Mouse (Mus musculus) colon, adult 2 months (tissue): ENCODE results near the gene Henmt1. TPM values are rescaled to one million over a fixed set of nuclear protein-coding genes. Genes with fewer than 3 reads are reported as not detected.

Source experiments
- polyA plus RNA-seq: library from polyadenylated mRNA; depleted of rRNA; stranded (reverse); fragments of >200 nt; gene quantifications from 2 replicates; pipeline ENCODE4 v1.2.3, GENCODE M21; 2012; rRNA removed

Gene Henmt1
- 0.07 TPM in 1 of 2 replicates, not detected in the other for polyA plus RNA-seq

DNA sequence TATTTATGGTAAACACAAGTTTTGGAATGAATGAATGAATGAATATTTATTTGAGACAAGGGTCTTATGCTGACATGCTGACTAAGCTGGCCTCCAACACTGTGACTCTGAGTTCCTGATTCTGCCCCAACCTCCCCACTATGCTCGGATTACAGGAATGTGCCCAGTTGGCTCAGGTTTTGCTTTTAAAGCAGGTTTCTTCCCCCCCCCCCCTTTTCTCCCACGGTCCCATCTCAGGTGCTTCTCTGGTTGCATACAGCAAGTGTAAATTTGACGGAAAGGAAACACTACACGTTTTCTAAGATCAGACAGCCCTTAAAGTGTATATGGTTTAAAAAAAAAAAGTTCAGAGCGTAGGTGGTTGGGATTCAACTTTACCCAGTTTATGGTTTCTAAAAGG, at the start of gene Henmt1:
Henmt1 (plus strand) TSS at position 301 of the 400 bp plus-strand sequence.

DNA sequence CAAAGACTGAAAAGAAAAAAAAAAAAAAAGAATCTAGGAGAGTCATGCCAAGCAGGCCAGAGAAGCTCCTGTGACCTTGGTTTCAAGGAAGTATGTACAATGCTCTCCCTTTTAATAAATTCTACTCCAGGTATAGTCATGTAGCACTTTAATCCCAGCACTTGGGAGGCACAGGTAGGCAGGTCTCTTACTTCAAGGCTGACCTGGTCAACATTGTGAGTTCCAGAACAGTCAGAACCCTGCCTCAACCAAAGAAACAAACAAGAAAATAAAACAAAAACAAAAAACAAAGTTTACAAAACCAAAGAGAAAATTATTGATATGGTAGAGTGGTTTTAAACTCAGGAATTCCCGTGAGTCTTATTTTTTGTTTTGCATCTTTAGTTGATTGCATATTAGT, 49.8 kb upstream of the Henmt1 start, which contains the start of gene Fndc7:
Fndc7 (minus strand) TSS at position 101 of the 400 bp plus-strand sequence.

GRCm38 (mm10) chr3:108911548-108912413, 27.9 kb upstream of the Henmt1 start, which contains the start of gene Prpf38b:
Gene Prpf38b (minus strand): TSS chr3:108911727.

GRCm38 (mm10) chr3:108940001-108940633, 444 bp downstream of the Henmt1 start, which contains the start of gene Gm9857:
Gene Gm9857 (minus strand): TSS chr3:108940445.

Other genes starting within 250 kb of the Henmt1 start
- 8.8 and 10.6 TPM in 2 replicates for gene Gpsm2, start 217.6 kb upstream of the Henmt1 start, polyA plus RNA-seq
- 0.03 and 0.05 TPM in 2 replicates for gene Aknad1, start 200.2 kb upstream of the Henmt1 start, polyA plus RNA-seq
- gene Stxbp3, start 99.3 kb upstream of the Henmt1 start, polyA plus RNA-seq = 4.3 and 7.3 TPM in 2 replicates
- gene Fndc7, start 49.9 kb upstream of the Henmt1 start, polyA plus RNA-seq = 0.42 and 0.48 TPM in 2 replicates
- 56.6 and 62.9 TPM in 2 replicates for gene Prpf38b, start 28.1 kb upstream of the Henmt1 start, polyA plus RNA-seq
- not detected in 2 replicates for gene Gm9857, start 572 bp downstream of the Henmt1 start, polyA plus RNA-seq
- 5.8 and 7.1 TPM in 2 replicates for gene Fam102b, start 87.7 kb downstream of the Henmt1 start, polyA plus RNA-seq
- gene Slc25a54, start 140.6 kb downstream of the Henmt1 start, polyA plus RNA-seq = not detected in 2 replicates
- 83.7 and 116 TPM in 2 replicates for gene Slc25a24, start 183.3 kb downstream of the Henmt1 start, polyA plus RNA-seq